Mouse (Mus musculus) midbrain, embryonic 16.5 days (tissue): ENCODE data around the gene 4930404N11Rik. TPM values are rescaled to one million over a fixed set of nuclear protein-coding genes. Genes with fewer than 3 reads are reported as not detected.
A peak's percentile ranks its signal among the peaks of the same experiment; 100 is the strongest.

Experiments
- ATAC-seq: fragments of 200-750 bp; cut with Nextera tagmentation; 2 replicates; pipeline ENCODE4 v1.8.0; 2017; ENCODE audit warnings: moderate TSS enrichment
- H3K27ac ChIP-seq: fragments of 300-500 bp; sonication (generic); 2 replicates; pipeline ENCODE4 v1.5.1; 2014; ENCODE audit warnings: mild to moderate bottlenecking, low read length, mixed read lengths
- H3K27me3 ChIP-seq: fragments of 300-500 bp; sonication (generic); 2 replicates; pipeline ENCODE4 v1.6.1; 2014; ENCODE audit warnings: low read depth, low read length, mixed read lengths; ENCODE audit not compliant: control insufficient read depth, insufficient read depth
- H3K36me3 ChIP-seq: fragments of 300-500 bp; sonication (generic); 2 replicates; pipeline ENCODE4 v1.6.1; 2014; ENCODE audit warnings: mild to moderate bottlenecking, low read length, moderate library complexity, mixed read lengths; ENCODE audit not compliant: control insufficient read depth, insufficient read depth
- H3K4me1 ChIP-seq: fragments of 300-500 bp; sonication (generic); 2 replicates; pipeline ENCODE4 v1.6.1; 2014; ENCODE audit warnings: mild to moderate bottlenecking, low read length, mixed read lengths; ENCODE audit not compliant: control insufficient read depth, insufficient read depth
- H3K4me2 ChIP-seq: fragments of 300-500 bp; sonication (generic); 2 replicates; pipeline ENCODE4 v1.6.1; 2014; ENCODE audit warnings: mild to moderate bottlenecking, low read length, mixed read lengths
- H3K4me3 ChIP-seq: fragments of 300-500 bp; sonication (generic); 2 replicates; pipeline ENCODE4 v1.5.1; 2014; ENCODE audit warnings: low read depth, mild to moderate bottlenecking, low read length, moderate library complexity, mixed read lengths
- H3K9ac ChIP-seq: fragments of 300-500 bp; sonication (generic); 2 replicates; pipeline ENCODE4 v1.6.1; 2014; ENCODE audit warnings: low read depth, low read length, mixed read lengths
- H3K9me3 ChIP-seq: fragments of 300-500 bp; sonication (generic); replicated peaks from 2 replicates; pipeline ENCODE4 v1.6.1; 2014; ENCODE audit warnings: mild to moderate bottlenecking, low read length, mixed read lengths; ENCODE audit not compliant: control insufficient read depth, poor library complexity, severe bottlenecking
- WGBS: fragments of 180-500 bp; shearing (Covaris S2); extraction: QIAGEN DNeasy Blood & Tissue Kit; methylation state at CpG from one replicate; pipeline ENCODE4 v1.1.7; 2014; 5-methylcytosine and 5-hydroxymethylcytosine counted together
- polyA plus RNA-seq: library from polyadenylated mRNA; unstranded; fragments of >200 nt; fragmentation: Nextera tagmentation; extraction: Ambion mirVana; gene quantifications from 2 replicates; pipeline ENCODE4 v1.2.1, GENCODE M21; 2015

Gene 4930404N11Rik
- polyA plus RNA-seq = 0.63 and 0.80 TPM in 2 replicates

DNA sequence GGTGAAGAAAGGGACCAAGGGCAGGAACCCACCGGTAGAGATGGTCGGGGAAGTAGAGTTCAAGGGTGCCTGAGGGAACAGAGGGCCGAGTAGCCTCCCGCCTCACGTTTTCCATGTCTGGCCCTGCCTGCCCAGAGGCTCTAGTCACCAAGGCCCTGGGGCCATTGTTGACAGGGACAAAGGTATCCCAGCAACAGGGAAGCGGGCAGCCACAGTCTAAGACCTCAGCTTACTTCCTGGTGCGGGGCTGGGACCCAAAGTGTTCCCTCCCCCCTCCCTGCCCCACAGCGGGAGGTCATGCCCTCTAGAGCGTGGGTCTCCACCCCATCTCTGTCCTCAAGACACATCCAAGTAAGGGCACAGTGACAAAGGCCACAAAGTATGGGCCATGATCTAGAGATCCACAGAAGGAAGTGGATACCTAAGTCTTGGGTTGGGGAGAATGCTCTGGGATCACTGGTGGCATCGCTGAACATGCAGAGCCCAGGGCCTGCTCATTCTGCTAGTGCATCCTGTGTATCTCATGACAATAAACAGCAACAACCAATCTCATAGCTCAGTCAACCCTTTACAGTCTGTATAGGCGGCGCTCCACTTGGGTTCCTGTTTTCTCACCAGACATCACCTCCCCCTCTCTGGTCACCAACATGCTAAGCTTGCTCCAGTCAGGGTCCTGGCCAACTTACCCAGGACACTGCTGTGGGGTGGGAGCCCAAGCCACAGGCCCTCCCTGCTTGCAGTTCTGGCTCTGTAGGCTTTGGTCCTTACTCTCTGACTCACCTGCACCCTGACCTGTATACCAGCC lies at the start of gene 4930404N11Rik:
TSS of gene 4930404N11Rik (minus strand) at position 145 of the 805 bp plus-strand sequence.
- Histone ChIP-seq H3K9me3 (no peaks in the 10 kb centered on the region), H3K9ac (no peak within 1 kb of the TSS; the same call in 1 of the 2 replicates), H3K27ac (no peak within 1 kb of the TSS), H3K4me3 (peak within 1 kb of the TSS; percentile 16; the same call in 1 of the 2 replicates), H3K27me3 (no peaks in the 10 kb centered on the region; the same call in 1 of the 2 replicates), H3K36me3 (peaks cover 31% of the 10 kb centered on the region), H3K4me1 (peaks cover 18% of the 10 kb centered on the region), H3K4me2 (peak within 1 kb of the TSS; percentile 43)
- ATAC-seq = no peak
- 19% methylated on average over 11 of the region's 12 CpGs for WGBS

GRCm38 (mm10) chr10:81415146-81415545 lies 49.5 kb upstream of the 4930404N11Rik start:
- WGBS = 86% methylated on average over 5 of the region's 5 CpGs
- H3K9me3 ChIP-seq = no peaks in the 10 kb centered on the region
- ATAC-seq = no peak
- no peak overlapping the region for H3K4me3 ChIP-seq
- no peak overlapping the region for H3K4me2 ChIP-seq
- peaks cover 22% of the 10 kb centered on the region for H3K4me1 ChIP-seq
- no peak overlapping the region for H3K9ac ChIP-seq
- H3K27me3 ChIP-seq = no peaks in the 10 kb centered on the region
- H3K36me3 ChIP-seq = peaks cover 4% of the 10 kb centered on the region; the same call in 1 of the 2 replicates
- H3K27ac ChIP-seq = no peak overlapping the region

DNA sequence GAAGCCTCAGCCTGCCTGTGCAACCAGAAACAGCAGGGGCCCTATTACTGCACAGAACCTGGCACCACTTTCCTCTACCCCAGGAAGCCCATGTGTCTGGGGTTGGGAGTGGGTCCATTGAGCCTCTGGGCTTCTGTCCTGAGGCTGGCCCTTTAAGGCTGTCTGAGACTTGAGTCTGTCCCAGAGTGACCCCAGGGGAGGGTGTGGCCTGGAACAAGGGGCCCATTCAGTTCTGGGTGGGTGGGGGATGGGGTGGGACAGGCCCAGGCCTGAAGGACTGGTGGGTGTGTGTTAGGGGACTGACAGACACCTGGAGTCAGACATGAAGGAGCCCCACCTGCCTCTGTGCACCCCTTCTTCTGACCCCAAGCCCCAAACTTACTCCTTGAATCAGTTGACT lies 49.1 kb upstream of the 4930404N11Rik start:
- no peak overlapping the region for H3K4me3 ChIP-seq
- no peaks in the 10 kb centered on the region for H3K27me3 ChIP-seq
- no peak overlapping the region for H3K9ac ChIP-seq
- no peaks in the 10 kb centered on the region for H3K9me3 ChIP-seq
- no peak overlapping the region for H3K4me2 ChIP-seq
- no peak for ATAC-seq
- H3K4me1 ChIP-seq = peaks cover 22% of the 10 kb centered on the region
- no peak overlapping the region for H3K27ac ChIP-seq
- no peaks in the 10 kb centered on the region for H3K36me3 ChIP-seq

- Histone ChIP-seq H3K9me3 (no peaks in the 10 kb centered on the region), H3K9ac (no peak overlapping the region), H3K4me2 (no peak overlapping the region), H3K4me3 (no peak overlapping the region), H3K27me3 (no peaks in the 10 kb centered on the region), H3K27ac (no peak overlapping the region), H3K36me3 (no peaks in the 10 kb centered on the region), H3K4me1 (peaks cover 22% of the 10 kb centered on the region)
- no peak for ATAC-seq
- WGBS = 27% methylated on average over 26 of the region's 26 CpGs
Observed at GRCm38 (mm10) chr10:81413310-81414261, 48.0 kb upstream of the 4930404N11Rik start.

DNA sequence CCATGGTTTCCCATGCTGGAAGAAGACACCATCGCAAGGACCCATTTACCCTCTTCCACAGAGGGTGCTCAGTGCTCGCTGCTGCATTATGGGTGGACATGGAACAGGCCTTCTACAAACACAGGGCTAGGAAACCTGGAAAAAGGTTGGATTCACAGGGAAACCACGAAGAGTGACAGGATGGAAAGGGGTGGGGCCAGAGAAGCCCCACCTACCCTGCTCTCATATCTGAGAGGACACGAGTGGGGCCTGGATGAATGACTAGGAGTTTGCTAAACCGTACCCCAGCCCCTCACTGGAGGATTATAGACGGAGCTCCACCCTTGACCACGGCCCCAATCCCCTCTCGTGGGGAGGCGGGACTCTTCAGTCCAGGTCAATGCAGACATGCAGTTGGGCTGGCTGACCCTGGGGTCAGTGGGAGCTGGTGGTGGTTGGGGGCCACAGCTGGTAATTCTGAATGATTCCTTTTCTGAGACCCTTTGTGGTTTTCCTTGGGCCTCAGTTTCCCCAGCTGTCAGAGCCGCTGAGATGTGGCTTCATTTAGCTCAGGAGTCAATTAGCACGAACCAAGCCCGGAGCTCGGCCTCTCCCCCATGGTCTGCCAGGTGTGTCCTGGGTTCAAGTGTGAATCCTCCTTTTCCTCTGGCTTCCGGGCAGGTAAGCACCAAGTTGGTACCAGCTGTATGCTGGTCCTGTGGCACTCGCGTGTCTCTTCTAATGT lies 47.1 kb upstream of the 4930404N11Rik start:
- WGBS = 78% methylated on average over 16 of the region's 16 CpGs
- Histone ChIP-seq H3K9ac (no peak overlapping the region), H3K4me2 (no peak overlapping the region), H3K36me3 (no peaks in the 10 kb centered on the region), H3K4me1 (peaks cover 22% of the 10 kb centered on the region), H3K9me3 (no peaks in the 10 kb centered on the region), H3K27me3 (peaks cover 3% of the 10 kb centered on the region; the same call in 1 of the 2 replicates), H3K4me3 (no peak overlapping the region), H3K27ac (peak overlapping the region; percentile 51; the same call in 1 of the 2 replicates)
- ATAC-seq = no peak

DNA sequence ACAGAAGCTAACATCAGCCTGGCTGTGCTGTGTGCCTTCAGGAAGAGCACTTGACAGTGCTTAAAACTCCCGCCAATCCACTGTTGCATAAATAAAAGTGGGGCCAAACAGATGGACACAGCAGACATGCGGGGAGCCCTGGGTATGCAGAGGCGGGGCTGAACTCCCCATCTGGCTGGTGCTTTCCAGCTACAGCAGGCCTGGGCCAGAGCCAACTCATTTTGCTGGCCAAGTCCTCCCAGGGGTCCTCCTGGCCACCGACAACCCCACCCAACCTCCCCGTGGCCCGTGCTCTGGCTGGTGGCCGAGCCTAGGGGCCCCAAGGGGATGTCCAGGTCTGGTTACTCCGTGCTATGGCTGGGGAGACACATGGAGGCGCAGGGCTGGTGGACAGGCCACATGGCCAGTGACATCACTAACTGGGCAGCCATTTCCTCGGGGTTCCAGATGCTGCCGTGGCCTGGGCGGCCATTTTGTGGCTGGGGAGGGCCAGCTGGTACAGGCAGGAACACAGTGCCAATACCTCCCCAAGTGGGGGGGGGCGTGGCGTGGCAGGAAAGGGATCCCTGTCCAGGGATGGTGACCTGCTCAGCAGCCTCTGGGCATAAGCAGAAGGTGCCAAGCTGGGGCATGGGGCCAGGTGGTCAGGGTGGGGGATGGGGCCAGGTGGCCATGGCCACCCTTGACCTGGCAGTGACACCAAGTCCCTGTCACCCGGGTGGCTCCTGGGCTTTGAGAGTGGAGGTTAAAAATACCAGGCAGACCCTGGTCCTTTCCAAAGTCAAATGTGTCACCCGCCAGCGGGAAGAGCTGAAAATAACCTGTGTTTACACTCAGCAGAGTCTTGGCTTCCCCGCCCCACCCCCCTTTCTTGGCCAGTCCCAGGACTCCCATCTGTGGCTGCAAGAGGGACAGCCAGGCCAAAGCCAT lies 46.1 kb upstream of the 4930404N11Rik start:
- Histone ChIP-seq H3K4me2 (no peak overlapping the region), H3K27ac (peak overlapping the region; percentile 51), H3K9ac (0 out of 2 replicates have a peak overlapping the region, but pooled peaks have one; percentile 14), H3K9me3 (no peaks in the 10 kb centered on the region), H3K36me3 (peaks cover 6% of the 10 kb centered on the region), H3K27me3 (peaks cover 3% of the 10 kb centered on the region), H3K4me1 (peaks cover 15% of the 10 kb centered on the region; the same call in 1 of the 2 replicates), H3K4me3 (no peak overlapping the region)
- 63% methylated on average over 18 of the region's 18 CpGs for WGBS
- ATAC-seq = no peak

DNA sequence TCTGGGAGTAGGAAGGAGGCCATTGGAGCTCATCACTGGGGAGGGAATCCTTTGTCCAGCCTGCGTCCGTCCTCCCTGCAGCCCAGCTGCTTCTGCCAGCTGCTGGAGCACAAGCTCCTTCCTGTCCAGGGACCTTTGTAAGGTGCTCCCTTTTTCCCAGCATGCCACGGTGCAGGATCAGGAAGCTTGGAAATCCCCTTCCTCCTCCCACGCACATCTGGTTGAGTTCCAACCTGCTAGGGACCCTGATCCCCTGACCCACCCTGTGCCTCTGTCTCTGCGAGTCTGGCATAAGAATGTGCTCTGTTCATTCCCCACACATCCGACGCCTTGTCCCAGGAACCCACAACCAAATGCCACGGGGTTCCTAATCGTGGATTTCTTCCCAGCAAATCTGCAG lies 45.4 kb upstream of the 4930404N11Rik start:
- Histone ChIP-seq H3K4me3 (no peak overlapping the region), H3K27me3 (peaks cover 3% of the 10 kb centered on the region), H3K4me1 (peaks cover 10% of the 10 kb centered on the region; the same call in 1 of the 2 replicates), H3K27ac (no peak overlapping the region), H3K4me2 (no peak overlapping the region), H3K9me3 (no peaks in the 10 kb centered on the region), H3K36me3 (peaks cover 12% of the 10 kb centered on the region), H3K9ac (no peak overlapping the region)
- WGBS = 79% methylated on average over 9 of the region's 9 CpGs
- ATAC-seq = no peak

GRCm38 (mm10) chr10:81410350-81410749 lies 44.7 kb upstream of the 4930404N11Rik start:
- Histone ChIP-seq H3K27me3 (peaks cover 3% of the 10 kb centered on the region), H3K4me1 (peaks cover 10% of the 10 kb centered on the region; the same call in 1 of the 2 replicates), H3K4me3 (no peak overlapping the region), H3K9ac (no peak overlapping the region), H3K4me2 (no peak overlapping the region), H3K27ac (no peak overlapping the region), H3K36me3 (peaks cover 17% of the 10 kb centered on the region), H3K9me3 (no peaks in the 10 kb centered on the region)
- no peak for ATAC-seq
- 73% methylated on average over 4 of the region's 4 CpGs for WGBS
